Mouse (Mus musculus): ENCODE results near the gene Ppara.

The Ppara gene

GRCm38 (mm10) chr15:85806886-85807285 is 72.1 kb downstream of the Ppara start:
- DNase-seq (ENCODE audit: low spot score in 2 of 2), result no peak

- no peak for DNase-seq (ENCODE audit: low spot score in 2 of 2)
Measured at GRCm38 (mm10) chr15:85807404-85807803, 72.6 kb downstream of the Ppara start.

GRCm38 (mm10) chr15:85808031-85808430 is 73.2 kb downstream of the Ppara start:
- DNase-seq (ENCODE audit: low spot score in 2 of 2), result no peak

- DNase-seq (ENCODE audit: low spot score in 2 of 2), result no peak
Measured at GRCm38 (mm10) chr15:85808434-85808833, 73.7 kb downstream of the Ppara start.

GRCm38 (mm10) chr15:85809091-85809490 is 74.3 kb downstream of the Ppara start:
- DNase-seq (ENCODE audit: low spot score in 2 of 2), result no peak

GRCm38 (mm10) chr15:85810462-85810805 is 75.7 kb downstream of the Ppara start:
- no peak for DNase-seq (ENCODE audit: low spot score in 2 of 2)

- peak; percentile 44 to 90 for DNase-seq (ENCODE audit: low spot score in 2 of 2)
Measured at GRCm38 (mm10) chr15:85810806-85811521, 76.2 kb downstream of the Ppara start.

GRCm38 (mm10) chr15:85811535-85812277 is 76.9 kb downstream of the Ppara start, which contains the start of gene Cdpf1:
Cdpf1 (minus strand) TSS chr15:85811697.
- peak; percentile 99 for DNase-seq (ENCODE audit: low spot score in 2 of 2)

- DNase-seq (ENCODE audit: low spot score in 2 of 2), result no peak
Measured at GRCm38 (mm10) chr15:85813428-85813827, 78.6 kb downstream of the Ppara start.

GRCm38 (mm10) chr15:85821203-85822010 is 86.6 kb downstream of the Ppara start, which contains the start of gene Pkdrej:
Pkdrej (minus strand) TSS chr15:85821734.
- DNase-seq (ENCODE audit: low spot score in 2 of 2), result peak in 1 of 2 experiments; percentile 27

- DNase-seq (ENCODE audit: low spot score in 2 of 2), result no peak
Measured at GRCm38 (mm10) chr15:85822011-85822359, 87.2 kb downstream of the Ppara start.

- no peak for DNase-seq (ENCODE audit: low spot score in 2 of 2)
Measured at GRCm38 (mm10) chr15:85826676-85827075, 91.9 kb downstream of the Ppara start.

- DNase-seq (ENCODE audit: low spot score in 2 of 2), result no peak
Measured at GRCm38 (mm10) chr15:85828071-85828470, 93.3 kb downstream of the Ppara start.

GRCm38 (mm10) chr15:85829470-85829869 is 94.7 kb downstream of the Ppara start:
- no peak for DNase-seq (ENCODE audit: low spot score in 2 of 2)

GRCm38 (mm10) chr15:85831954-85832590 is 97.3 kb downstream of the Ppara start, which contains the start of gene Ttc38:
Ttc38 (plus strand) TSS chr15:85832306.
- DNase-seq (ENCODE audit: low spot score in 2 of 2), result peak; percentile 89 to 93

GRCm38 (mm10) chr15:85832599-85832998 is 97.8 kb downstream of the Ppara start:
- DNase-seq (ENCODE audit: low spot score in 2 of 2), result no peak

GRCm38 (mm10) chr15:85835335-85835734 is 100.6 kb downstream of the Ppara start:
- DNase-seq (ENCODE audit: low spot score in 2 of 2), result no peak

- DNase-seq (ENCODE audit: low spot score in 2 of 2), result no peak
Measured at GRCm38 (mm10) chr15:85836887-85837286, 102.1 kb downstream of the Ppara start.

- DNase-seq (ENCODE audit: low spot score in 2 of 2), result no peak
Measured at GRCm38 (mm10) chr15:85840983-85841382, 106.2 kb downstream of the Ppara start.

GRCm38 (mm10) chr15:85841796-85842360 is 107.1 kb downstream of the Ppara start:
- no peak for DNase-seq (ENCODE audit: low spot score in 2 of 2)

GRCm38 (mm10) chr15:85845071-85845470 is 110.3 kb downstream of the Ppara start:
- DNase-seq (ENCODE audit: low spot score in 2 of 2), result no peak
